Mouse (Mus musculus) midbrain, postnatal 0 days (tissue): Measurements from ENCODE around the gene Pdcl. TPM values are rescaled to one million over a fixed set of nuclear protein-coding genes. Genes with fewer than 3 reads are reported as not detected.

Experiments
- ATAC-seq: fragments of 200-750 bp; cut with Nextera tagmentation; 2 replicates; pipeline ENCODE4 v1.8.0; 2017; ENCODE audit warnings: moderate number of reproducible peaks, mild to moderate bottlenecking, moderate TSS enrichment, moderate library complexity; ENCODE audit not compliant: low FRiP score
- DNase-seq: peaks from one replicate; pipeline ENCODE4 v3.0.0-alpha.2; 2015; ENCODE audit warnings: low spot score
- H3K27ac ChIP-seq: fragments of 300-500 bp; sonication (generic); 2 replicates; pipeline ENCODE4 v1.5.1; 2014; ENCODE audit warnings: low read depth, mild to moderate bottlenecking, low read length, mixed read lengths
- H3K27me3 ChIP-seq: fragments of 300-500 bp; sonication (generic); 2 replicates; pipeline ENCODE4 v1.6.1; 2014; ENCODE audit warnings: low read length, control low read depth, mixed read lengths; ENCODE audit not compliant: insufficient read depth
- H3K36me3 ChIP-seq: fragments of 300-500 bp; sonication (generic); 2 replicates; pipeline ENCODE4 v1.6.1; 2014; ENCODE audit warnings: low read length, control low read depth, mixed read lengths; ENCODE audit not compliant: insufficient read depth
- H3K4me1 ChIP-seq: fragments of 300-500 bp; sonication (generic); 2 replicates; pipeline ENCODE4 v1.6.1; 2014; ENCODE audit warnings: mild to moderate bottlenecking, control low read depth, antibody characterized with exemption, low read length, mixed read lengths; ENCODE audit not compliant: insufficient read depth
- H3K4me2 ChIP-seq: fragments of 300-500 bp; sonication (generic); 2 replicates; pipeline ENCODE4 v1.6.1; 2014; ENCODE audit warnings: low read depth, mild to moderate bottlenecking, low read length, mixed read lengths; ENCODE audit not compliant: poor library complexity, severe bottlenecking
- H3K4me3 ChIP-seq: fragments of 300-500 bp; sonication (generic); 2 replicates; pipeline ENCODE4 v1.5.1; 2014; ENCODE audit warnings: low read depth, mild to moderate bottlenecking, low read length, moderate library complexity
- H3K9ac ChIP-seq: fragments of 300-500 bp; sonication (generic); replicated peaks from 2 replicates; pipeline ENCODE4 v1.6.1; 2014; ENCODE audit warnings: mild to moderate bottlenecking, low read length, moderate library complexity, mixed read lengths; ENCODE audit not compliant: poor library complexity, severe bottlenecking
- H3K9me3 ChIP-seq: fragments of 300-500 bp; sonication (generic); 2 replicates; pipeline ENCODE4 v1.6.1; 2016; ENCODE audit warnings: low read length, control low read depth
- CTCF ChIP-seq: IDR thresholded peaks from 2 replicates; pipeline ENCODE4 v1.5.1; 2016; ENCODE audit warnings: antibody characterized with exemption, mild to moderate bottlenecking
- WGBS: fragments of 180-500 bp; shearing (Covaris S2); extraction: QIAGEN DNeasy Blood & Tissue Kit; methylation state at CpG from one replicate; pipeline ENCODE4 v1.1.7; 2014; 5-methylcytosine and 5-hydroxymethylcytosine counted together
- polyA plus RNA-seq: library from polyadenylated mRNA; unstranded; fragments of >200 nt; fragmentation: Nextera tagmentation; extraction: Ambion mirVana; gene quantifications from 2 replicates; pipeline ENCODE4 v1.2.1, GENCODE M21; 2015
- total RNA-seq: library from RNA; depleted of rRNA; stranded (reverse); fragments of >200 nt; gene quantifications from 2 replicates; pipeline ENCODE4 v1.2.3, GENCODE M21; 2014; rRNA removed

Gene Pdcl
- total RNA-seq, result 35.5 and 41.7 TPM in 2 replicates
- polyA plus RNA-seq, result 32.8 and 35.0 TPM in 2 replicates

GRCm38 (mm10) chr2:37358633-37359540 is at the start of gene Pdcl:
Gene Pdcl, minus strand, starts transcription at chr2:37359332.
- peak within 1 kb of the TSS; percentile 84 for H3K4me3 ChIP-seq
- DNase-seq (peak; percentile 94), ATAC-seq (peak; percentile 94)
- H3K27me3 ChIP-seq, result no peaks in the 10 kb centered on the region
- no peaks in the 10 kb centered on the region for H3K9me3 ChIP-seq
- peak within 1 kb of the TSS; percentile 82 for H3K27ac ChIP-seq
- H3K36me3 ChIP-seq, result peaks cover 14% of the 10 kb centered on the region
- no peaks in the 10 kb centered on the region for H3K4me1 ChIP-seq
- H3K9ac ChIP-seq, result peak within 1 kb of the TSS; percentile 72
- under 1% methylated on average over 42 of the region's 42 CpGs for WGBS
- peak within 1 kb of the TSS; percentile 77 for H3K4me2 ChIP-seq
- TF ChIP-seq CTCF, result no peak

GRCm38 (mm10) chr2:37395539-37395938 is 36.4 kb upstream of the Pdcl start:
- ATAC-seq, result no peak
- H3K27ac ChIP-seq, result no peak overlapping the region
- 51% methylated on average over 1 of the region's 1 CpGs for WGBS
- no peaks in the 10 kb centered on the region for H3K9me3 ChIP-seq
- no peaks in the 10 kb centered on the region for H3K4me1 ChIP-seq
- DNase-seq, result no peak
- H3K9ac ChIP-seq, result no peak overlapping the region
- no peak overlapping the region for H3K4me3 ChIP-seq
- peak; percentile 47 for TF ChIP-seq CTCF
- H3K36me3 ChIP-seq, result peaks cover 18% of the 10 kb centered on the region; the same call in 1 of the 2 replicates
- H3K4me2 ChIP-seq, result no peak overlapping the region
- no peaks in the 10 kb centered on the region for H3K27me3 ChIP-seq

GRCm38 (mm10) chr2:37382921-37383320 is 23.8 kb upstream of the Pdcl start:
- Histone ChIP-seq H3K4me3 (no peak overlapping the region), H3K36me3 (peaks cover 23% of the 10 kb centered on the region), H3K9me3 (no peaks in the 10 kb centered on the region), H3K27me3 (no peaks in the 10 kb centered on the region), H3K9ac (no peak overlapping the region), H3K4me1 (no peaks in the 10 kb centered on the region), H3K27ac (no peak overlapping the region), H3K4me2 (no peak overlapping the region)
- no peak for TF ChIP-seq CTCF
- DNase-seq (no peak), ATAC-seq (no peak)
- 96% methylated on average over 9 of the region's 9 CpGs for WGBS

GRCm38 (mm10) chr2:37380189-37380588 is 21.1 kb upstream of the Pdcl start:
- no peak overlapping the region for H3K4me3 ChIP-seq
- H3K9ac ChIP-seq, result no peak overlapping the region
- no peaks in the 10 kb centered on the region for H3K9me3 ChIP-seq
- DNase-seq (peak; percentile 70), ATAC-seq (no peak)
- no peak overlapping the region for H3K4me2 ChIP-seq
- no peak overlapping the region for H3K27ac ChIP-seq
- peaks cover 29% of the 10 kb centered on the region for H3K36me3 ChIP-seq
- WGBS, result 63% methylated on average over 2 of the region's 2 CpGs
- no peaks in the 10 kb centered on the region for H3K4me1 ChIP-seq
- H3K27me3 ChIP-seq, result no peaks in the 10 kb centered on the region
- peak; percentile 73 for TF ChIP-seq CTCF

- H3K4me2 ChIP-seq, result no peak overlapping the region
- DNase-seq (no peak), ATAC-seq (no peak)
- H3K36me3 ChIP-seq, result peaks cover 14% of the 10 kb centered on the region
- H3K27me3 ChIP-seq, result no peaks in the 10 kb centered on the region
- no peak overlapping the region for H3K9ac ChIP-seq
- H3K9me3 ChIP-seq, result no peaks in the 10 kb centered on the region
- H3K4me3 ChIP-seq, result no peak overlapping the region
- no peak overlapping the region for H3K27ac ChIP-seq
- 88% methylated on average over 1 of the region's 1 CpGs for WGBS
- no peak for TF ChIP-seq CTCF
- H3K4me1 ChIP-seq, result no peaks in the 10 kb centered on the region
Observed at GRCm38 (mm10) chr2:37376018-37376417, 16.9 kb upstream of the Pdcl start.

- no peak for ATAC-seq
- WGBS, result 82% methylated on average over 2 of the region's 2 CpGs
- H3K27me3 ChIP-seq, result no peaks in the 10 kb centered on the region
Observed at GRCm38 (mm10) chr2:37370651-37371050, 11.5 kb upstream of the Pdcl start.

More at GRCm38 (mm10) chr2:37370651-37371050, 11.5 kb upstream of the Pdcl start:
- DNase-seq, result no peak
- no peak overlapping the region for H3K4me2 ChIP-seq
- H3K9ac ChIP-seq, result no peak overlapping the region
- H3K9me3 ChIP-seq, result no peaks in the 10 kb centered on the region
- H3K27ac ChIP-seq, result no peak overlapping the region
- no peak overlapping the region for H3K4me3 ChIP-seq
- H3K4me1 ChIP-seq, result no peaks in the 10 kb centered on the region
- TF ChIP-seq CTCF, result no peak
- H3K36me3 ChIP-seq, result peaks cover 4% of the 10 kb centered on the region; the same call in 1 of the 2 replicates
